Mouse (Mus musculus) brain, embryonic 14.5 days (tissue): Measurements from ENCODE around the gene Mavs. TPM values are rescaled to one million over a fixed set of nuclear protein-coding genes. Genes with fewer than 3 reads are reported as not detected.

ENCODE experiments used
- DNase-seq: peaks from one replicate; pipeline ENCODE4 v3.0.0-alpha.2; 2011; ENCODE audit warnings: low read depth
- CTCF ChIP-seq: fragments of 200-500 bp; IDR thresholded peaks from 2 replicates; pipeline ENCODE4 v1.5.1; 2012; ENCODE audit warnings: inconsistent platforms, mild to moderate bottlenecking, moderate library complexity, borderline replicate concordance; ENCODE audit not compliant: insufficient read depth, insufficient read length; ENCODE audit errors: extremely low read depth
- POLR2A ChIP-seq: fragments of 200-500 bp; IDR thresholded peaks from 2 replicates; pipeline ENCODE4 v1.6.1; 2012; ENCODE audit warnings: mild to moderate bottlenecking, inconsistent platforms, borderline replicate concordance; ENCODE audit not compliant: poor library complexity, insufficient read depth, insufficient read length, severe bottlenecking; ENCODE audit errors: extremely low read depth
- polyA plus RNA-seq: library from polyadenylated mRNA; depleted of rRNA; stranded (reverse); fragments of >200 nt; gene quantifications from 2 replicates; pipeline ENCODE4 v1.2.3, GENCODE M21; 2012

The Mavs gene
- polyA plus RNA-seq, 1 experiment: 9.3 TPM

DNA sequence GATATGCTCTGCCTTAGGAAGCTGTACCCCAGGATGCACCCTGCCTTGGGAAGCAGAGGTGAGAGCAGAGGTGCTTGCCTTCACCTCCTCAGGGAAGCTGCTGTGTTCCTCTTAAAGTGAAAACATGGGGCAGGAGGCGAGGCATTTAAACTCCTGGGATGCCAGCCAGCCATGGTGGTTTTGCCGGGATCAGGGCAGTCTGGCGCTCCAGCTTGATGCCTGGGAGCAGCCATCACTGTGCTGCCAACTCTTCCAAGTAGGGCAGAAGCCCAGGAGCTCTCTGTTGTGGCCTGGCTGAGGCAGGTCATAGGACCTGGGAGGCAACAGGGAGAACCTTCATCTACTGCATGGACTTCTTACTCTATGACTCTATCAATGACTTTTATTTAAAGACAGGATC lies 32.6 kb upstream of the Mavs start:
- TF ChIP-seq POLR2A (no peak), CTCF (no peak)
- no peak for DNase-seq

DNA sequence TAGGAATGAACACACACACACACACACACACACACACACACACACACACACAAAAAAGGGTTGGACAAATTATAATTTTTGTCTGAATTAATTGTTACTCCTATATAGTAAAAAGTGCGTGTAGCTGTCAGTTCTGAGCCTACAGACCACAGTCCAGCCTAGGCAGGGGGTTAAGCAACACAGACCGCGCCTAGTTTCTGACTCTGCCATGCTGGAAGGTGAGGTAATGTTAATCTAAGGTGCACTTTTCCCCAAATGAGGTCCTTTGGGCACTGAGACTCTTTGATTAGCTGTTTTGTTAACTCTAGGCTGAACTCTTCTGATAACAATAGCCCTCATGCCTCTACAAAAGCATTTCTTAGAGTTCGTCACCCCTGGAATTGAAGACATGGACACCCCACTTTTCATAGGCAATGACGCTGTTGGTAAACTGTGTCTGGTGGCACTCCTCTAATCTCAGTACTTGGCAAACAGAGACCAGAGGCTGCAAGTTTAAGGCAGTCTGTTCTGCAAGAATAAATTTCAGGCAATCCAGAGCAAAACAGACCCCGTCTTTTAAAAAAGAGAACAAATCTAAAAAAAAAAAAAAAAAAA lies 29.9 kb upstream of the Mavs start:
- no peak for DNase-seq
- TF ChIP-seq CTCF: no peak
- TF ChIP-seq POLR2A: no peak

DNA sequence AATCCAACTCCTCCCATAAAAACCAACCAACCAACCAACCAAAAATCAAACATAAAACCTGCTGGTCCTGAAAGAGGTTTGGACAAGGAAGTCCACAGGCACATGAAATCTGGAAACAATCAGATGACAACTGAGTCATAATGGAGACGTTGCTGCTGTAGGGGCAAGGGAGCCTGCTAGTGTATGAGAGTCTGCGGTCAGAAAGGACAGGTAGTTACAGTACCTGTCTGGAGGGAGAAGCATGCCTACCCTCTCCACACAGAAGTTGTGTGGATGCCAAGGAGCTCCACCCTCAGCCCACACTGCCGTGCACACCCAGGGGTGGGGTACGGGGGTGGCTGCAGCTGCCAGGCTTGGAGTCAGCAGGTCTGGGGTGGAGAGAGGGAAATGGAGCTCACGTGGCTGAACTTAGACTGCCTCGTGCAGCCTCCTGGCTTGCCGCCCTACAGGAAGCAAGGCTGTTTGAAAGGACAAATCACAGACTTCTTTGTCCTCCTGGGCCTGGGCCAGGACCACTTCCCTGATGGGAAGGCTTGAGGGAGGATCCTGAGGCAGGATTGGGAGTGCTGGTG lies 29.4 kb upstream of the Mavs start:
- DNase-seq: peak; percentile 67
- TF ChIP-seq POLR2A: no peak
- no peak for TF ChIP-seq CTCF

DNA sequence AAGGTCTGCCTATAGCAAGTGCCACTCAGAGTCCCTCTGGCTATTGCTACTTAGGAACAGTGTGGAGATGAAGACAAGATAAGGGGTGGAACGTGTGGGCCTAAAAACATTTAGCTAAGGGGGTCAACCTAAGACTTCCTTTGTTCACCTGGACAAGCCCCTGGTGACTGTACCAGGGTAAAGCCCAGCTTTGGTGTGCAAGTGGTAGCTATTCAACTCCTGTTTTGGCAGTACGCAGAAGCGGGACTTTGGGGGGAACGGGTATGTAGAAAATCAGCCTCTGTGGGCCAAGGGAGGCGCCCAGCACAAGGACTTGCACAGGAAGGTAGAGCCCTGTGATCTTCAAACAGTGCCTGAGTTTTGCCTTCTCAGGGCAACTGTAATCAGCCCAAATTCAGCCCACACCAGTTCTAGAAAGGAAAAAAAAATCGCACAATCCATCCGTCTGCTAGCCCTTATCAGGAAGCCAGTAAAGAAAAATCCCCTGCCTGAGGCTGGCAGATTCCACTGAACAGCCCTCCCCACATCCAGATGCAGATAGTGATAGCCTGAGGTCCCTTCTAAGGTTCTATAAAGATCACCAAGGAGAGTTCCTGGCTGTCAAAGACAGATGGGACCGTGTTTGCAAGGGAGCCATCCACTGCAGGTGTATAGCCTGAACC lies 28.2 kb upstream of the Mavs start:
- TF ChIP-seq POLR2A: no peak
- no peak for DNase-seq

DNA sequence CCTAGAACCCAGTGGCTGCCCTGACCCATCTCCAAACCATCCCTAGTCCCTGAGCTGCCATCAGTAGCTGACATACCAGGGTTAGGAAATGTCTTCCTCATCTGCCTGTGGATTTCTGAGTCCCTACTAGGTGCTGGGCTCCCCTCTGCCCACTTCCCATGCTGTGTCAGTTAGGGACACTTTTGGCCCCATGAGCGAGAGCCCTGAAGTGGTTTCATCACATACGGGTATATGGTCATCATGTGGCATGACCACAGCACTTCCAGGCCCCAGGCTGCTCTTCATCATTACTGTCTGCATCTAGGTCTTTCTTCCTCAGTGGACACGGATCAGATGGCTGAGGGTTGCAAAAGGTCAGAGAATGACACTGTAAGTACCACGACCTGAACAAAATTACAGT lies 27.1 kb upstream of the Mavs start, which contains the start of gene Ap5s1:
Ap5s1 (plus strand) TSS at position 301 of the 400 bp plus-strand sequence.
- DNase-seq: no peak
- TF ChIP-seq POLR2A (no peak), CTCF (no peak)

DNA sequence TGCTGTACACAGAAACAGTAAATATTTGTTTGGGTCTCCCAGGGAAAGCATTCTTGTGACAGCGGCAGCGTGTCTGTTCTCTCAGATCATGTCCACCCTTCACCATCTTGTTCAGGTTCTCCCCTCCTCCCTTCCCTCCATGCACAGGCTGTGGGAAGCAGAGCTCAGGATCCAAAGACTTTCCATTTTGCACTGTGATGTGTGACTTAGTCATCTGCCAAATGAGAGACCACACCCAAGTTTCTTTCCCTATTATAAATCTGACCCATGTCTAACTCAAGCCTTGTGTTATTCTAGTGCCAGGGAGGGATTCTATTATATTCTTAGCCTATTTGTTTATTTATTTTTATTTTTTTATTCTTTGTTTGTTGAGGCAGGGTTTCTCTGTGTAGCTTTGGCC lies 25.5 kb upstream of the Mavs start:
- no peak for TF ChIP-seq POLR2A
- no peak for TF ChIP-seq CTCF
- DNase-seq: no peak

DNA sequence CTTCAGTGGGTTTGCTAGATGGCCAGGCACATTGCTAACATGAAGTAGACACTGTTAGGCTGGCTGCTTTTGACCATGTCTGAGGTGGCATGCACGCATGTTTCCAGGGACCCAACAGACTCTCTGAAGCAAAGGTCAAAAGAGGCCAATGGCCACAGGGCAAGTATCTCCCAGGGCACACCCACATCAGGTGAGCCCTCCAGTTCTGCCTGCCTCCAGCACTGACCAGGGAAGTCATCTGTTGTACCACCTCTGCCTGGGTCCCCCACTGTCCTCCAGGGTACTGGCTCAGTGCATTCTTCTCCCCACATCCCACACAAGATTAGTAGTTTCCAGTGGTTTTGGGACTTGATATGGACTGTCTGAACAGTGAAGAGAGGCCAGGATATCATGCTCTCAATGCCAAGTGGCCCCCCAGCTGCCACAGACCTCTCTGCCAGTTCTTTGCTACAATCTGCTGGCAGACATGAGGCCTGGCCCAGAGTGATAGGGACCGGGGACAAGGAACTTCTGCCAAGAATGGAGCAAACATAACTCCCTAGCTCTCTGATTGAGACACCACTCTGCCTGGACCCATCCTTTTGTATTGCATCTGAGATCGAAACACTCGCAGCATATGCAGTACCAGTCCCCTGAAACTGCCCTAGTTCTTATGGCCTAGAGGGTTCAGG lies 24.6 kb upstream of the Mavs start:
- no peak for DNase-seq
- TF ChIP-seq CTCF: no peak
- no peak for TF ChIP-seq POLR2A

DNA sequence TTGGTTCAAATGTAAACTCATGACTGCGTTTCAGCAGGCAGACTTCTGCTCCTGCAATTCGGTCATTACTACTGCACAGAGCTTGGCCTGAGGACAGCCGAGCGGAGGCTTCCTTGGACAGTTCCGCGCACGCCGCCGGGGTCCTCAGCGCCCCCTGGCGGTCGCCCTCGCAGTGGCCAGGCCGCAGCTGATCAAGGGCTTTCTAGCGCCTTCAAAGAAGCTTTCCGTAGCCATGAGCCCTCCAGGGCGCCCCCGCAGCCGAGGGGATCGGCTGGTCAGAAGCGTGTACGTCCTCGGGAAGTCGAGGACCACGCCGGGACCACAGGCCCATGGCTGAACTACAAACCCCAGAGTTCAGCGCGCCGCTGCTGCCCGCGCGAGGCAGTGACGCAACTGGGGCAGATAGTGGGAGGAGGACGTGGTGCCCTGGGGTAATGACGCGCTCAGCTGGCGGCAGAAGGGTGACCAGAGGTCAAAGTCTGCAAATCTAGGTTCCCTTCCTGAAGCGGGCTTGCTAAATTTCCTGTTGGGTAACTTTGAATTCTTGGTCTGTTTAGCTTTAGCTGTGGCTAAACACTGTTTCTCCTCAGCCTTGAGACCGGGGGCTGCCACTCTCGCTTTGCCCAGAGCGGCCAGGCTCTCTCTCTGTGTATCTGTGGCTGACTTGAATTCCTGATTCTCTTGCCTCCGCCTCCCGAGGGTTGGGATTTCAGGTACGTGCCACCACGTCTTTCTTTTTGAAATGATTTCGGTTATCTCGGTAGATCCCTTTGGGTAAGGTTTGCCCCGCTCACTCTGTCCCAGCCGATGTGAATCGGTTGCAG lies 23.7 kb upstream of the Mavs start:
- peak; percentile 98 for DNase-seq
- TF ChIP-seq CTCF: peak; percentile 99
- TF ChIP-seq POLR2A: peak; percentile 45; the same call in 1 of the 2 replicates

DNA sequence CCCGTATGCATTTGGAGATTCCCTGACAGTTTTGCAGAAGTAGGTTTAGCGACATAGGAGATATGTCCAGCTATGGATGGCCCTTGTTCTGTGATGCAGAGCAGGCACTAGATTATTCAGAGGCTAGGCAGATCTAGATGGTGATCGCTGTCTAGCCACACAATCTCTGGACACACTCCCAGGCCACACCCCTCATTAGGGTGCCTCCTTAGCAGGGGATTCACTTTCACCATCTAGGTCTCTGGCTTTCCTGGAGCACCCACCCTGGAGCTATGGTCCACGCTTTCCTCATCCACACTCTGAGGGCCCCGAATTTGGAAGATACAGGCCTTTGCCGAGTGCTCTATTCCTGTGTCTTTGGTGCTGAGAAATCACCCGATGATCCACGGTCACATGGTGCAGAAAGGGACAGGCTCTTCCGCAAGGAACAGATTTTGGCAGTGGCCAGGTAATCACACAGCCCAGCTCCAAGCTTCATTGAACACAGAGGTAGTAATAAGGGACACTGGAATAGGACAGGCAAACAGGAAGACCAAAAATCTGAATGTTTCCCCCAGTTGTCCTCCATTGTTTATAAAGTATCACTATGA lies 22.7 kb upstream of the Mavs start:
- TF ChIP-seq POLR2A (no peak), CTCF (no peak)
- no peak for DNase-seq

DNA sequence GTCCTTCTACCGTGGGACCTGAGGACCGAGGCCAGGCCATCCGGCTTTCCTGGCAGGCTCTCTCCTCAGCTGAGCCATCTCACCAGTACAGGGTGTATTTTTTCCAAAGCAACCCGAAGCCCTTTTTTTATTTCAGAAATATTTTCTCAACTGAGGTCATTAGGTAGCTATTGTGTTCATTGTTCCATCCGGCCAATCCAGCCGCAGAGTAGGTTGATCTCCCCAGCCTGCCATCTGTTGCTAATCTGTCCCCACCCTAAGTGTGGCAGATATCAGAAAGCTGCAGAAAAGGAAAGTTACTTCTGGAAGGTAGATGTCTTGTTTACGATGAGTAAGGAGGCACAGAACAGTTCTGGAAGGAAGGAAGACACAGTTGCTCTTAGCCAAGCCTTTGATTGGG lies 20.1 kb upstream of the Mavs start:
- DNase-seq: no peak
- TF ChIP-seq CTCF: no peak
